Mouse (Mus musculus) splenic B cell, adult 2 months (primary cell): ENCODE measurements at regions not wholly inside any gene's neighbourhood (a gene's known extent, or its start where the extent isn't known, plus 50 kb on each side); places are given as distances from the start of the nearest gene placed in this dataset.

Source experiments
- DNase-seq: peaks from one replicate; pipeline ENCODE4 v3.0.0-alpha.2; 2011; ENCODE audit warnings: low read depth, low spot score
- H3K27me3 ChIP-seq: 2 replicates; pipeline ENCODE4 v1.6.1; 2012; ENCODE audit warnings: mild to moderate bottlenecking, low read length, moderate library complexity, mixed read lengths; ENCODE audit not compliant: control insufficient read depth, poor library complexity, insufficient read depth, severe bottlenecking
- H3K36me3 ChIP-seq: 2 replicates; pipeline ENCODE4 v1.6.1; 2012; ENCODE audit warnings: mild to moderate bottlenecking, low read length, moderate library complexity, mixed read lengths; ENCODE audit not compliant: control insufficient read depth, poor library complexity, insufficient read depth, severe bottlenecking

DNA sequence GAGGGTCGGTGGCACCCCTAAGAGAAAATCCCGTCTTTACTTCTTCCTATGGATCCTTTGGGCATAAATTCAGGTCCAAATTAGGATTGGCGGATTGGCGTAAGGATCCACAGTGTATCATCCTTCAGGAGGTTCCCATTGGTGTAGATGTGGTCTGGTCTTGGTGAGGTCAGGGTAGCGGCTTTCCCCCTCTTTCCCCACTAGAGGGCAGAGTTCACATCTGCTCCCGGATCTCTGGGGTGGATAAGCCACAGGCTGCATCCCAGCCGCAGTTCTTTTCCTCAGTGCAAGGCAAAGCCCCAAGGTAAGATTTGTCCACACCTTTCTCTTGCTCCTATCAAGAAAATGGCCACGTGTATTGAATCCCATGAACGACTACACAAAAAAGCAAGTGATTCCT lies 51.8 kb upstream of the Enpp6 start:
- peak; percentile 61 for DNase-seq
- no peaks in the 10 kb centered on the region for H3K36me3 ChIP-seq
- no peaks in the 10 kb centered on the region for H3K27me3 ChIP-seq

- DNase-seq: no peak
- Histone ChIP-seq H3K36me3 (no peaks in the 10 kb centered on the region), H3K27me3 (no peaks in the 10 kb centered on the region)
Observed at GRCm38 (mm10) chr8:46936039-46936438, 50.6 kb upstream of the Enpp6 start.
